Mouse (Mus musculus) kidney, postnatal 0 days (tissue): Measurements from ENCODE around the gene Pfkm. TPM values are rescaled to one million over a fixed set of nuclear protein-coding genes. Genes with fewer than 3 reads are reported as not detected.
A peak's percentile ranks its signal among the peaks of the same experiment; 100 is the strongest.

ENCODE experiments used
- ATAC-seq: fragments of 200-750 bp; cut with Nextera tagmentation; replicated peaks from 2 replicates; pipeline ENCODE4 v1.8.0; 2017; ENCODE audit warnings: low read depth, moderate number of reproducible peaks, moderate TSS enrichment, moderate library complexity; ENCODE audit not compliant: low FRiP score
- DNase-seq: peaks from one replicate; pipeline ENCODE4 v3.0.0-alpha.2; 2016; ENCODE audit warnings: low spot score
- H3K27ac ChIP-seq: fragments of 300-500 bp; sonication (generic); 2 replicates; pipeline ENCODE4 v1.5.1; 2014; ENCODE audit warnings: mild to moderate bottlenecking
- H3K27me3 ChIP-seq: fragments of 300-500 bp; sonication (generic); 2 replicates; pipeline ENCODE4 v1.6.1; 2014; ENCODE audit warnings: low read length, mixed read lengths; ENCODE audit not compliant: insufficient read depth
- H3K36me3 ChIP-seq: fragments of 300-500 bp; sonication (generic); 2 replicates; pipeline ENCODE4 v1.6.1; 2014; ENCODE audit warnings: low read length, mixed read lengths; ENCODE audit not compliant: insufficient read depth
- H3K4me1 ChIP-seq: fragments of 300-500 bp; sonication (generic); replicated peaks from 2 replicates; pipeline ENCODE4 v1.6.1; 2014; ENCODE audit warnings: antibody characterized with exemption, low read length, mixed read lengths; ENCODE audit not compliant: insufficient read depth
- H3K4me2 ChIP-seq: fragments of 300-500 bp; sonication (generic); 2 replicates; pipeline ENCODE4 v1.6.1; 2014; ENCODE audit warnings: mild to moderate bottlenecking, low read length, moderate library complexity, mixed read lengths
- H3K4me3 ChIP-seq: fragments of 300-500 bp; sonication (generic); replicated peaks from 2 replicates; pipeline ENCODE4 v1.5.1; 2014; ENCODE audit warnings: low read depth, low read length
- H3K9ac ChIP-seq: fragments of 300-500 bp; sonication (generic); 2 replicates; pipeline ENCODE4 v1.6.1; 2014; ENCODE audit warnings: low read depth, low read length
- H3K9me3 ChIP-seq: fragments of 300-500 bp; sonication (generic); replicated peaks from 2 replicates; pipeline ENCODE4 v1.6.1; 2016; ENCODE audit warnings: low read length, inconsistent platforms, mixed read lengths
- CTCF ChIP-seq: IDR thresholded peaks from 2 replicates; pipeline ENCODE4 v1.5.1; 2016; ENCODE audit warnings: antibody characterized with exemption, low read depth, mild to moderate bottlenecking, moderate library complexity
- WGBS: fragments of 180-500 bp; shearing (Covaris S2); extraction: QIAGEN DNeasy Blood & Tissue Kit; methylation state at CpG from one replicate; pipeline ENCODE4 v1.1.7; 2014; 5-methylcytosine and 5-hydroxymethylcytosine counted together
- polyA plus RNA-seq: library from polyadenylated mRNA; unstranded; fragments of >200 nt; fragmentation: Nextera tagmentation; extraction: Ambion mirVana; gene quantifications from 2 replicates; pipeline ENCODE4 v1.2.1, GENCODE M21; 2015

Gene Pfkm
- polyA plus RNA-seq, 1 experiment from 2014 or later: 34.2 TPM

GRCm38 (mm10) chr15:98065881-98066280 is 26.5 kb upstream of the Pfkm start:
- no peak overlapping the region for H3K4me2 ChIP-seq
- H3K4me1 ChIP-seq: no peaks in the 10 kb centered on the region
- no peak overlapping the region for H3K9ac ChIP-seq
- DNase-seq (no peak), ATAC-seq (no peak)
- no peak overlapping the region for H3K4me3 ChIP-seq
- peaks cover 60% of the 10 kb centered on the region for H3K36me3 ChIP-seq
- no peak for TF ChIP-seq CTCF
- H3K9me3 ChIP-seq: no peaks in the 10 kb centered on the region
- no peaks in the 10 kb centered on the region for H3K27me3 ChIP-seq
- no peak overlapping the region for H3K27ac ChIP-seq
- WGBS: 88% methylated on average over 5 of the region's 5 CpGs

GRCm38 (mm10) chr15:98066602-98067001 is 25.8 kb upstream of the Pfkm start:
- H3K36me3 ChIP-seq: peaks cover 53% of the 10 kb centered on the region

GRCm38 (mm10) chr15:98067492-98067891 is 24.9 kb upstream of the Pfkm start:
- no peak overlapping the region for H3K27ac ChIP-seq
- no peaks in the 10 kb centered on the region for H3K4me1 ChIP-seq
- no peak overlapping the region for H3K4me2 ChIP-seq
- TF ChIP-seq CTCF: no peak
- no peak for DNase-seq
- H3K27me3 ChIP-seq: no peaks in the 10 kb centered on the region
- H3K36me3 ChIP-seq: peaks cover 46% of the 10 kb centered on the region
- WGBS: 52% methylated on average over 3 of the region's 3 CpGs
- no peak for ATAC-seq
- H3K9ac ChIP-seq: no peak overlapping the region
- H3K9me3 ChIP-seq: no peaks in the 10 kb centered on the region
- no peak overlapping the region for H3K4me3 ChIP-seq

More at GRCm38 (mm10) chr15:98066602-98067001, 25.8 kb upstream of the Pfkm start:
- Histone ChIP-seq H3K4me3 (no peak overlapping the region), H3K9me3 (no peaks in the 10 kb centered on the region), H3K9ac (no peak overlapping the region), H3K27ac (no peak overlapping the region), H3K27me3 (no peaks in the 10 kb centered on the region), H3K4me1 (no peaks in the 10 kb centered on the region), H3K4me2 (no peak overlapping the region)
- TF ChIP-seq CTCF: no peak
- DNase-seq (no peak), ATAC-seq (no peak)
- 95% methylated on average over 12 of the region's 12 CpGs for WGBS

GRCm38 (mm10) chr15:98068506-98068905 is 23.9 kb upstream of the Pfkm start:
- no peak for ATAC-seq

GRCm38 (mm10) chr15:98069566-98070245 is 22.7 kb upstream of the Pfkm start:
- 90% methylated on average over 8 of the region's 8 CpGs for WGBS
- H3K27ac ChIP-seq: no peak overlapping the region
- H3K4me1 ChIP-seq: no peaks in the 10 kb centered on the region
- H3K9ac ChIP-seq: no peak overlapping the region
- H3K4me2 ChIP-seq: no peak overlapping the region
- no peak overlapping the region for H3K4me3 ChIP-seq
- ATAC-seq (no peak), DNase-seq (no peak)
- H3K27me3 ChIP-seq: no peaks in the 10 kb centered on the region
- peak; percentile 40 for TF ChIP-seq CTCF
- H3K9me3 ChIP-seq: no peaks in the 10 kb centered on the region
- H3K36me3 ChIP-seq: peaks cover 36% of the 10 kb centered on the region

More at GRCm38 (mm10) chr15:98068506-98068905, 23.9 kb upstream of the Pfkm start:
- WGBS: 87% methylated on average over 9 of the region's 9 CpGs
- Histone ChIP-seq H3K27me3 (no peaks in the 10 kb centered on the region), H3K36me3 (peaks cover 38% of the 10 kb centered on the region), H3K4me2 (no peak overlapping the region), H3K27ac (no peak overlapping the region), H3K4me3 (no peak overlapping the region), H3K9me3 (no peaks in the 10 kb centered on the region), H3K4me1 (no peaks in the 10 kb centered on the region), H3K9ac (no peak overlapping the region)
- DNase-seq: no peak
- TF ChIP-seq CTCF: no peak

- DNase-seq: no peak
Observed at GRCm38 (mm10) chr15:98070376-98070775, 22.0 kb upstream of the Pfkm start.

GRCm38 (mm10) chr15:98074521-98074920 is 17.9 kb upstream of the Pfkm start:
- WGBS: 80% methylated on average over 8 of the region's 8 CpGs

More at GRCm38 (mm10) chr15:98070376-98070775, 22.0 kb upstream of the Pfkm start:
- Histone ChIP-seq H3K9ac (no peak overlapping the region), H3K9me3 (no peaks in the 10 kb centered on the region), H3K4me3 (no peak overlapping the region), H3K36me3 (peaks cover 36% of the 10 kb centered on the region), H3K27ac (no peak overlapping the region), H3K4me2 (no peak overlapping the region), H3K27me3 (no peaks in the 10 kb centered on the region), H3K4me1 (no peaks in the 10 kb centered on the region)
- no peak for TF ChIP-seq CTCF
- ATAC-seq: no peak
- 97% methylated on average over 3 of the region's 3 CpGs for WGBS

More at GRCm38 (mm10) chr15:98074521-98074920, 17.9 kb upstream of the Pfkm start:
- H3K27ac ChIP-seq: no peak overlapping the region
- H3K4me3 ChIP-seq: no peak overlapping the region
- DNase-seq (no peak), ATAC-seq (no peak)
- H3K27me3 ChIP-seq: no peaks in the 10 kb centered on the region
- H3K4me1 ChIP-seq: no peaks in the 10 kb centered on the region
- no peak overlapping the region for H3K9ac ChIP-seq
- no peak for TF ChIP-seq CTCF
- no peak overlapping the region for H3K4me2 ChIP-seq
- H3K36me3 ChIP-seq: peaks cover 27% of the 10 kb centered on the region
- no peaks in the 10 kb centered on the region for H3K9me3 ChIP-seq
